Mouse (Mus musculus): Measurements from ENCODE around the gene Gas2l2.

DNA sequence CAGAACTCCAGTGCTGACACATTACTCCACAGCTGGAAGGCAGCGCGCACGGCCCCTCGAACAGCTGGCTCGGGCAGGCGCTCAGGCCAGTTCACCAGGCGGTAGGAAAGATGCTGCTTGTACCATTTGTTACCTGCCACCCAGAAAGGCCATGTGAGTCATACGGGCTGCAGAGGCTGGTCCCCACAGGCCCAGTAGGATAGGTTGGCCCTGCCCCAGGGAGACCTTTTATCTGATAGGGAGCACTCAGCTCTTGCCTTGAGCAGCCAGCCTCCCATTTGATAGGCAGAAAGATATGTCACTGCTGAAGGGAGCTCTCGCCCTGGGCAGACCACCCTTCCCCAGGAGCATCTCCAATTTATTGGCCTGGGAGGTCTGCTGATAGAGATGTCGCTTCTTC lies 18.4 kb upstream of the Gas2l2 start:
- no peak for TF ChIP-seq EP300 (IDR thresholded peaks at IDR 0.05; ENCODE audit: low read depth)
- TF ChIP-seq CTCF (IDR thresholded peaks at IDR 0.05; ENCODE audit: low read depth): no peak
